Mouse (Mus musculus): Measurements from ENCODE around the gene A030005K14Rik.

Gene A030005K14Rik

DNA sequence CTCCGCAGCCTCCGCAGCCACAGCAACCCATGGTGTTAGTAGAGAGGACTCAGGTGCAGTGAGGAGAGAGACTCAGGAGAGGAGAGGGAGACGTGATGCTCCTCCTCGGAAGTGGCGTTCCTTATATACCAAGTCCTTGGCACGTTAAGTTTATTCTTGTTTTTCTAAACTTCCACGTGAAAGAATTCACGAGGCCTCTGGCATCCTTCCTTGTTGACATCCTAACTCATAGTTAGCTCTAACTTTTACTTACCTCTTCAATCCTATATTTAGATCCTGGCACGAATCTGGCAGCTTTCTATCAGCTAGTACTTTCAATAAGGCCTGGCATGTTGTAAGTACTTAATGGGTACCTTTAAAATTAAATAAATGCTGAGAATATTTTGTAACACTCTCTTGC is at the start of gene A030005K14Rik:
TSS of gene A030005K14Rik (minus strand) at position 101 of the 400 bp plus-strand sequence.
- no peak for DNase-seq (ENCODE audit: extremely low spot score)

DNA sequence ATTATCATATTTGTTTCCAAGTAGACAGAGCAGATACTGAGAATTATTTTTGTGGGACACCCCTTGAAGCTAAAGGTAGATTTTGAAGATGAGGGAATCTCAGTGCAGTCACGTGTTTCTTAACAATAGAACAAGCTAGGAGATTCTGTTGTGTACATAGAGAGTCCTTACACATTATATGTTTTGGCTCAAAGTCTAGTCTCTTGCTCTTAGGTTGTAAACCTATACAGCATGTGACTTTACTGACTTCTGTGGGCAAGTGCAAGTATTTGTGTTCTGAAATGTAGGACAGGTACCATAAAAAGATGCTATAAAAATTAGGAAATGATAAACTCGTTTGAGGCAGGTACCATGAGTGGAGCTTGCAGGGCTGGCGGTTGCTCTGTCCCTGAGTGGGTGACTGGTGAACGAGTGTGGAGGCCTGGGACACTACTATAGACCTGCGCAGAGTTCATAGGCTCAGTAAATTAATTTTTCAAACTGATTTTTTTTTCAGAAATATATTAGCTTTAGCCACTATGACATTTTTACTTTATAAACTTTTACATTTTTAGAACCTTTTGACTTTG is 48.3 kb upstream of the A030005K14Rik start:
- no peak for DNase-seq (ENCODE audit: extremely low spot score)

DNA sequence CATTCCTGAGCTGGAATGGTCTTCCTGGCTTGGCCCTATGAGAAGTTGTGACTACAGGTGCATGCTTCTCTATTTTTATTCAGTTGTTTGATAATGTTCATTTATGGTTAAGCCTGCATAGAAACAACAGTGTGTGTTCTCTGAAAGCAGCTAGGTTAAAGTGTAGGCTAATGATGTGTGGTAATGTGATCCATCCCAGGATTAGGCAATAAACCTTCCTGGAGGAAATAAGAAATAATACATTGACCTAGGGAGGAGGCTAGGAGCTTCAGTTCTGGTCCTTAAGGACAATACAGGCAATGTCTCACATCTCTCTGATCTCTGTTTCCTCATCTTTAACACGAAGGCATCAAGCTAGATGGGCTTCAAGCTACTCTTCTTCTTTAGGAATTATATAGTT is 46.3 kb upstream of the A030005K14Rik start:
- DNase-seq (ENCODE audit: extremely low spot score): no peak

DNA sequence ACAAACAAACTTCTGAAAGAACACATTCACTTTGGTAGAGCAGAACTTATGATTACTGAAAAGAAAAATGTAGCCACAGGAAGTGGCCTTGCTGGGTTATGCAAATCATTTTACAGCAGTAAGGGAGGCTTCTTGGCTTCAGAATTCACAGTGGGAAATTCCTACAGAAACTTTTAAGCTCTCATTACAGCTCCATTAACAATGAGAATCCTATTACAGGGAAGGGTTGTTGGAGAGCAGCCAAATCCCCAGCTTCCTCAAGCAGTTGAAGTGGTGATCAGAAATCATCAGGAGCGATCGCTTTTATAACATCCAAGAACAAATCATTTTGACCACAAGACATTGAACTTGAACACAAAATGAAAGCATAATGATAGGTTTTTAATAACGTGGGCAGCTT is 42.7 kb upstream of the A030005K14Rik start:
- DNase-seq (ENCODE audit: extremely low spot score): no peak

DNA sequence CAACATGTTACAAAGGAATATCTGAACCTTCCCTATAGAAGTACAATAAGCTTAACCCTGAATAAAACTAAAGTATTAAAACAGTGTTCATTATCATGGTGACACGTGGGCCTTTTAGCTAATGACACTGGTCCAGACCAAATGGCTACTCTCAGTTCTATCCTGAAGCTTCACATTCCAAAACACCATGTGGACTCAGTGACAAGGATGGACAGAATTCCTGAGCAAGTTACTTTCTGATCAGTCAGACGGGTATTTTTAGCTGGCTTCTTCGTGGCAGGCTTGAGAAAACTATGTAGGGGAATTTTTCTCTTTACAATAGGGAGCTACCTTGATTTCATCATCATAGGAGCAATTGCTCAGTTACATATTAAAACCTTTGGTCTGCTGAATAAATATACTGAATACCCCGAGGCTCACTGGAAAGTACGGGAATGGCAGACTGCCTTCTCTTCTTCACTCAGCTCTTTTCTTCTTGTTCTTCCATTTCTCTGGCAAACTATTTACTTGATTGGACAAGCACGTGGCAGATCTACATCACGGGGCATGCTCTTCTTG is 40.5 kb upstream of the A030005K14Rik start:
- no peak for DNase-seq (ENCODE audit: extremely low spot score)

DNA sequence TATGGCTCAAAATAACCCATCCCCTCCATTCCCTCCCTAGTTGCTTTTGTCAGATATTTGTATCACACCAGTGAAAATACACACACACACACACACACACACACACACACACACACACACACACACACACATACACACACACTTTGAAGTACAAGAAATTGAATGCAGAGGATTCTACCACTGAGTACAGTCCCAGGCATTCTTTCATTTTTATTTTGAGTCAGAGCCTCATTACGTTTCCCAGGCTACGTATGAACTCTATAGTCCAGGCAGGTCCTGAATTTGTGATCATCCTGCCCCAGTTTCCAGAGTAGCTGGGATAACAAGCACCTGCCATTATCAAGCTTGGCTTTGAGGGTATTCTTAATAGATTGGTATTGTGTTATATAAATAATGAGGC is 40.0 kb upstream of the A030005K14Rik start:
- DNase-seq (ENCODE audit: extremely low spot score): no peak

DNA sequence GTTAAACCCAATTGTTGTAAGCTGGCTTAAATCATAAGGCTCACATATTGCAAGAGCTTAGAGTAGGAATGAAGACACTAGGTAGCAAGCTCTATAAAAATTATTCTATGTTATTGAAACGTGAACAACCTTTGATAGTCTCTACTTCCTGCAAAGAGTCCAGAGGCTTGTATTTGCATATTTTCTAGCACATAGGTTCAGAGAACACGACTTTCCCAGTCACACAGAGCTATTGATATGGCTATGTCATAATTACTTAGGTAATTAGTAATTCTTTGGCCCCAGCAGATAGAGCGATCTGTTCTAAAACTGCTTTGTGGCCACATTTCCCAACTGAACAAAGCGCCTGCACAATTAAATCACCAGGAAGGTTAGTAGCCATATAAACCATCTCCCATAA is 37.8 kb upstream of the A030005K14Rik start:
- no peak for DNase-seq (ENCODE audit: extremely low spot score)

DNA sequence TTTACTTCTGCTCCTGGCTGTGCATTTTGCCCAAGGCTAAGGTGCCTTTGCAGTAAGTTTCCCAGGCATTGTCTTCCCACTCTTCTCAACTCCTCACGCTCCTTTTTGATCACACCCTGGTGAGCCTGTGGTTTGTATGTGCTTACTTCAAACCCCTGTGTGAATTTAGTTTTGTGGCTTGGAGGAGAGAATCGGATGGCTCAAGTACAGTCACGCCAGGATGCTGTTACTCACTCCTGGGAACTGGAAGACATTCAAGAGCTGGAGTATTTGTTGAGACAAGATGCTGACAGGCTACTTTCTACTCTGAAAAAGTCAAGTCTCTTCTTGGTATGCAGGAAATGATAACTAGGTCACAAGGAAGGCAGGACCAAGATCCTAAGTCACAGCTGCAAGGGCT is 32.1 kb upstream of the A030005K14Rik start:
- DNase-seq (ENCODE audit: extremely low spot score): no peak

DNA sequence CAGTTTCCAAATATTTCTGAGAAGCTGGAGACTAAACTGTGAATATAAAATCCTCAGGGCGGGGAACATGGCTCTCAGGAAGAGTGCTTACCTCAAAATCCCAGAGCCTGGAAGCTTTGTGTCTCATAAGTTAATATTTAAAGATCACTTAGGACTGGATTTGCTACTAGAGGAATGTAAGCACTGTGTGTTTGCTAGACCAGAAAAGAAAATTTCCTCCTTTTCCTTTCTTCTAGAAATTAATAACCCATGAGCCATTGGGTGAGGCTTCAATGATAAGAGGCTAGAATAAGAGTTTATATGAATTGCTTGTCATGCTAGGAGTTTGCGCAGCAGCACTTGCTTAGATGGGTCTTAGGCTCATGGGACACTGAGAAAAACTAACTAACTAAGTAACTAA is 25.6 kb upstream of the A030005K14Rik start:
- no peak for DNase-seq (ENCODE audit: extremely low spot score)

DNA sequence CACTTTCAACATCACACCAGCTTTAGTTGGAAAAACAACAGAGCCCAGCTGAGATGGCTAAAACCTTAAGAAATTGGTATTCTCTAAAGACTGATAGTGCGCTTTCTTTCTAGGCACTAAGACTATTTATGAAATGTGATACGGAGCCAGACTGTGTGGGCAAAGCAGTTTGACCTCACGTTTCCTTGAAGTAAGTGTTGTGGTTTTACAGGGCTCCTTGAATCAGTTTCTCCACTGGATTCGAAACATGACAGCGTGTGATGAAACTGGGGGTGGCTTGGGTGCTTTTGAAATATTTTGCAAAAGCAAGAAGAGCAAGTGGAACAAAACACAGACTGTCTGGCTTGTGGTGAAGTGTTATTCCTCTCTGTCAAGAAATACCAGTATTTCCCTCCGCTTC is 17.8 kb upstream of the A030005K14Rik start:
- DNase-seq (ENCODE audit: extremely low spot score): no peak

DNA sequence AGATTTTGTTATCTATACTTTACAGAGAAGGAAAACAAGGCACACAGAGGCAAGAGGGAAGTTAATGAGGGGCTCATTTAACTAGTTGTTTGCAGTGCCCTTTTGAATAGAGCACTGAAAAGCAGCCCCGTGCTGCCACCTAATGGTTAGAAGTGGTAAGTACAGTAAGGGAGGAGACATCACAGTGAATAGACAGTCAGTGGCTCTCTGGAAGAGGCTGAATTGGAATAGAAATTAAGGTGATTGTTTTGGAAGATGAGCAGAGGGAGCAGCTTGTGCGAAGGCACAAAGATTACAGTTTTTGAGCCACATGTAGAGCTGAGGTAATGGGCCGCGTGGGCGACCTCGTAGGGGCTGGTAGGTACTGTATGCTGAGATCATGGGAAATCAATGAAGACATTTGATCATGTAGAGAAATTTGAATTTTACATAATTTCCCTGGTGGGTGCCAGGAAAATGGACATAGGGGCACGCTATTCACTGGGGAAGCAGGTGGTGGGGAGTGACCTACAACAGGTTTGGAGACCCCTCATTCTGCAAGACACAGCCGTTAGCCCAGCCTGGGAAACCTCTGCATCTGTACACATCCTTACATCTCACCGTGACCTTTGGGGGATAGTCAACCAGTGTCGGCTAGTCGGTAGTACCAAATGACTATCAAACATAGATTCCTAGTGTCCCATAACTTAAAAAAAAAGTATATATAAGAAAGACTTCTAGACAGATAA is 17.2 kb upstream of the A030005K14Rik start:
- DNase-seq (ENCODE audit: extremely low spot score): peak; percentile 74

DNA sequence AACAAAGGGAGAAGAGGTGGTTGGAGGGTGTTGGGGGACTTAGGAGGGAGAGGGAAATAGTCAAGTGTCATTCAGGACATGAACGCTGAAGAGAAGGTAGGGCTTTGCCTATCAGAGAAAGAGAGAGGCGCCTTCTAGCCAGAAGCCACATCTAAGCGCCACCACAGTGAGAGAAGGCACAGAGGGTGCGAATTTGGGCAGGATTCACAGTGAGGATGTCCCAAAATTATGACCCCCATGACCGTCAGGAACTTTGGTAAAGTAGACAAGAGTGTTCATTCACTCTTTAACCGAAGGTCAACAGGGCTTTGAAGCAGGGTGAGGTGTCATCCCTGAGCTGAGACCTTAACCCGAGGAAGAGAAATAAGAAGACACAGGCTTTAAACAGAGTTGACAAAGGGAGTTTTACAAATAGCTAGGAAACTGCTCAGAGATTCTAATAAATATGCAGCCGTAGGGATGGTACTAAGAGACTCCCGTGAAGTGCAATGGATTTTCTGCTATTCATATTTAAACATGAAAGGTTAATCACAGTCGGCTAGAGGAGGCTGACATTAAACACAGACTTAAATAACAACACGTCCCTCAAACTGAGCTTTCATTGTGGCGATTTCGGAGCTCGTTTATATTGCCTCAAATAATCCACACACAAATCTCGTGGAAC is 16.5 kb upstream of the A030005K14Rik start:
- no peak for DNase-seq (ENCODE audit: extremely low spot score)

DNA sequence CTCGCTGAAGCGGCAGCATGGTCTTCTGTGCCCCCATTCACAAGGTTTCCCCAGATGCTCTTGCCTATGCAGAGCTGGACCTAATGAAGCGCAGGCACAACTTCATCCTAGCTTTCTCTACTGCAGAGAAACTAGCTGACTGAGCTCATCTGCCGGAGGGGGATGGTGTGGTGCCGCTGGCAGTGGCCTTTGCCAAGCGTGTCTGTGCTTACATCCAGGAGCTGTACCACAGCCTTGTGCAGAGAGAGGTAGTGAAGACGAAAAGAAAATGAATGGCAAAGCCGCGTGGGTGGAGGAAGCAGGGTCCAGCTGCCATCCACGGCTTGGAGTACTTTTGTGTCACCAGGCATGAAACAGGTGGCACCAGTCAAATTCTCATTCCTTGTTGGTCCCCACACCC is 8.0 kb upstream of the A030005K14Rik start:
- no peak for DNase-seq (ENCODE audit: extremely low spot score)

DNA sequence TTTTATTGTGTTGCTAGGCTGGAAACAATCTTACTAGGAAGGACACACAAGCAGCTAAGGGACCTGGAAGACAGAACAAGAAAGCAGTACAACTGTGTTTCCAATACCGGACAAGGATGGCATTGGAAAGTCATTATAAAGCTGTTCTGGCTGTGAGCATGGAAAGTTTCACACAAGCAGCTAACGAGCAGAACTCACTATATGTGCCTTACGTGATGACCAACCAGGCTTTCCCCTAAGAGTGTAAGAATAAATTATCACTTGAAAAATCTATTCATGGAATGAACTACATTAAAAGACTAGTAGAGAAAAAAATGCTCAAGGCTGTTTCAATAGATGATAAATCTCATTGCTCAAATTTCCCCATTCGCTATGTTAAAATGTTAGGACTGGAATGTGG is 7.4 kb upstream of the A030005K14Rik start:
- DNase-seq (ENCODE audit: extremely low spot score): no peak

DNA sequence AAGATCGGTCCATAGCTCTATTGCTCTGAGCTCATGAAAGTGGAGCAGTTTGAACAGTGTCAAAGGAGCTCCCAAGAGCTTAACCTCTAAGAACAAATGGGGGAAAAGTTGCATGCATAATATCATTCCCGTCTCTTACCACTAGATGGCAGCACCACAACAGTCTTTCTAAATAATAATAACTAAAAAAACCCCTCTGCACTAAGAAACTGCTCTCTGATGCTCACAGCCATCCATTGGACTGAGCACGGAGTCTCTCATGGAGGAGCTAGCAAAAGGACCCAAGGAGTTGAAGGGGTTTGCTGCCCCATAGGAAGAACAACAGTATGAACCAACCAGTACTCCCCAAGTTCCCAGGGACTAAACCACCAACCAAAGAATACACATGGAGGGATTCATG is 5.7 kb upstream of the A030005K14Rik start:
- DNase-seq (ENCODE audit: extremely low spot score): peak; percentile 42

DNA sequence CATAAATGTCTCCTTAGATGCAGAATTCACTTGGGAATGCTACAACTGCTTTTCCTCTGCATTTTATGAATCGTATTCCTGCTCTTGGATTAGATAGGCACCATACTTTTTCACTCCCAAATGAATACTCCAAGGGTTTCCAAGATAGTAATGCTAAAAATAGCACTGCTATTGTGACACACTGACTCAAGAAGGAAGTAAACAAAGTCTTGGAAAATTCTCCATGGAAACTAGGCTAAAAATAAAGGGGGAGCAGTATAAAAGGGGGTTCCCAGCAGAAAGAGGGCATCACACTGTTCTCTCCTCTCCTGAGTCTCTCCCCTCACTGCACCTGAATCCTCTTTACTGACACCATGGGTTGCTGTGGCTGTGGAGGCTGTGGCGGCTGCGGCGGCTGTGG is 1.5 kb upstream of the A030005K14Rik start, which contains the start of gene Krtap28-13:
TSS of gene Krtap28-13 (plus strand) at position 288 of the 400 bp plus-strand sequence.
- DNase-seq (ENCODE audit: extremely low spot score): no peak

DNA sequence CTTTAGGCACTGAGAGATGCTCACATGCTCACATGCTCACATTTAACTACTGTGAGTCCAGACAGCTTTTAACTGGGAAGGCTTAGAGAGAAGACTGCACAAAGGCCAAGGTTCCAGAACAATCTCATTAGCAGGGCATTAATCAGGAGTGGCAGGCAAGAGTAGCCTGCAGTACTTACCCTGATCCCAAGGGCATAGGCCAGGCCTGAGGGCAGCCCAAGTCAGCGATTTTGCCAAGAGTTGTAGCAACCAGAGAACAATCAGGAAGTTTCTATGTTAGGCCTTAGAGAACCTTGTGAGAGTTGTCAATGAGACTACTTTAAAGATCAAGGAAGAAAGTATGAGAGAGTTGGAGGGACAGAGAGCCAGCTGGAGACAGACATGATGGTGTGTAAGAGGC is 697 bp downstream of the A030005K14Rik start:
- DNase-seq (ENCODE audit: extremely low spot score): no peak

DNA sequence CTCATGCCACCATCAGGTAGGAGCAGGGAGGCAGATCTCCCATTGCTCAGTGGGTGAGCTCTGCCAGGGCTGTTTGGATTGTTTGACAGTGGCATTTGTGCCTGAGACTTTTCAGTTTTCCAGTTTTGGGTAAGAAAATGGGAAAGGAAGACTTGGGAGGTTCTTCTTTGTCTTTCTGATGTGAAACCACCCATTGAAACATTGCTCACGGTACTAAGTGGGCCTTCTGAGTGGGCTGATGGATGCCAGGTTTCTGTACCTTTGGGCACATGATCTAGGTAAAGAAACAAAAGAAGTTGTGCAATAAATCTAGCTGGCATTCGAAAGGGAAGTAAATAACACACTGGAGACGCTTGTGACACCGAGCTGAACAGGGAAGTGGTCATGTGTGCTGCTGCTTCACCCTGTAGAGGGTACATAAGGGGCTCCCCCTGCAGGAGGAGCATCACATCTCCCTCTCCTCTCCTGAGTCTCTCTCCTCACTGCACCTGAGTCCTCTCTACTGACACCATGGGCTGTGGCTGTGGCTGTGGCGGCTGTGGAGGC is 14.2 kb downstream of the A030005K14Rik start, which contains the start of gene Gm47969:
TSS of gene Gm47969 (plus strand) at position 51 of the 546 bp plus-strand sequence.
- no peak for DNase-seq (ENCODE audit: extremely low spot score)

DNA sequence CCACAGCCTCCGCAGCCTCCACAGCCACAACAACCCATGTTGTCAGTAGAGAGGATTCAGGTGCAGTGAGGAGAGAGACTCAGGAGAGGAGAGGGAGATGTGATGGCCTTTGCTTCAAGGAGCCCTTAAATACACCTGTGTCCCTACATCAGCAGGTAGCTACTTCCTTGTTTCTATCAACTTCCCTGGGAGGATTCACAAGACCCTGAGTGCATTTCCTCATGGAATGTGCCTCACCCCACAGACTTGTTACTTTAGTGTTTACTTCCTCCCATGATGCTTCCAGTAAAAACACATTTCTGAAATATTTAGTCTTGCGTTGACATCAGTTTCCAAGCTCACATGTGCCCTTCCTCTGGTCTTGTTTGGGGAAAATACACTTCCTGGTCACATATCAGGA is 16.8 kb downstream of the A030005K14Rik start, which contains the start of gene Krtap28-10:
TSS of gene Krtap28-10 (minus strand) at position 101 of the 400 bp plus-strand sequence.
- DNase-seq (ENCODE audit: extremely low spot score): no peak

DNA sequence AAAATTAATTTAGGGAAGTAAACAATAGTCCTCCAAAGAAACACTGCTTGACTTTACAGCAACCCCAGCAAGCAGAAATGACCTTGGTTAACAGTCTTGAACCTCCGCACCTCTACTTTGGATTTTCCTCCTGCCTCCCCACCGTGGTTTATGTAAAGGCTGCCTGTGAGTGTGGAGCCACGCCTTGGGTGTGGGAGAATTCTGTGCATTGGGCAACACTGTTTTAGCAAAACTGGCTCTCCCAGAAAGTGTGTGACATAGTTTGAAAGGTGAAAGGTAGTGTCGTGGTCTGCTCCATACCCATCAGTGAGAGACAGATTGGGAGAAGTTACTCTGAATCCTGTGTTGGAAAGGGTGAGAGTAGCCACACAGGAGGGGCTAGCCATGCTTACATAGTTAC is 20.1 kb downstream of the A030005K14Rik start:
- no peak for DNase-seq (ENCODE audit: extremely low spot score)

DNA sequence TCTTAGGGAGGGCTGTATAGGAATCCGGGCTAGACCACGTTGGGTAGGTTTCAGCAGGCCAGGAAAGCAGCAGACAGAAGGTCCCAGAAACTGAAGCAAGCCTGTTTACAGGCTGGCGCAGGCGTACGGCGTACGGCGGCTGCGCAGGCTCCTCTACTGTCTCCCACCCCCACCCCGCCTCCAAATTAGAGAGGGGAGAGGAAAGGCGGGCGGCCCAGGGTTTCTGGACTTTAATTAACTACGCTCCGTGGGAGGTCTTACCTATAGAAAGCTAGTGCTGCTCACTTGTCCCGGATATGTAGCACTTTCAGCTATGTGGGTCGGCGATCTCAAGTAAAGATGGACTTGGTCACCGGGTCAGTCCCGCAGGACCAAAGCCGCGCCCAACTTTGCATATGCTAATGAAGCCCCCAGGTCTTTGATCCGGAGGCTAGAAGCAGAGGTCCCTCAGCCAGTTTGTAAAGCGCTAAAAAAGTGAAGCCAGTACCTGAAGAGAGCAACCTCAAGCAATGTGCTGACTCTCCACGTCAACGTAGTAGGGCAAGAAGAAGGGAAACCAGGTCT is 21.0 kb downstream of the A030005K14Rik start, which contains the start of gene Slc19a3:
TSS of gene Slc19a3 (minus strand) at position 340 of the 564 bp plus-strand sequence.
- peak; percentile 57 for DNase-seq (ENCODE audit: extremely low spot score)
